Mouse (Mus musculus) lung, embryonic 14.5 days (tissue): Measurements from ENCODE around the gene Ppil1. TPM values are rescaled to one million over a fixed set of nuclear protein-coding genes. Genes with fewer than 3 reads are reported as not detected.

Experiments
- ATAC-seq: fragments of 200-750 bp; cut with Nextera tagmentation; 2 replicates; pipeline ENCODE4 v1.8.0; 2017; ENCODE audit warnings: mild to moderate bottlenecking, moderate TSS enrichment, moderate library complexity; ENCODE audit not compliant: insufficient read depth
- DNase-seq: peaks from one replicate; pipeline ENCODE4 v3.0.0-alpha.2; 2015
- H3K27ac ChIP-seq: fragments of 300-500 bp; sonication (generic); 2 replicates; pipeline ENCODE4 v1.5.1; 2014; ENCODE audit warnings: low read depth, mild to moderate bottlenecking, moderate library complexity
- H3K27me3 ChIP-seq: fragments of 300-500 bp; sonication (generic); 2 replicates; pipeline ENCODE4 v1.6.1; 2014; ENCODE audit warnings: low read length, control low read depth; ENCODE audit not compliant: insufficient read depth
- H3K36me3 ChIP-seq: fragments of 300-500 bp; sonication (generic); 2 replicates; pipeline ENCODE4 v1.6.1; 2014; ENCODE audit warnings: control low read depth; ENCODE audit not compliant: insufficient read depth
- H3K4me1 ChIP-seq: fragments of 300-500 bp; sonication (generic); 2 replicates; pipeline ENCODE4 v1.6.1; 2014; ENCODE audit warnings: antibody characterized with exemption, control low read depth; ENCODE audit not compliant: insufficient read depth
- H3K4me2 ChIP-seq: fragments of 300-500 bp; sonication (generic); 2 replicates; pipeline ENCODE4 v1.6.1; 2014; ENCODE audit warnings: mild to moderate bottlenecking
- H3K4me3 ChIP-seq: fragments of 300-500 bp; sonication (generic); 2 replicates; pipeline ENCODE4 v1.5.1; 2014; ENCODE audit warnings: low read depth, low read length
- H3K9ac ChIP-seq: fragments of 300-500 bp; sonication (generic); 2 replicates; pipeline ENCODE4 v1.6.1; 2014
- H3K9me3 ChIP-seq: fragments of 300-500 bp; sonication (generic); 2 replicates; pipeline ENCODE4 v1.6.1; 2016; ENCODE audit warnings: low read depth, low read length, control low read depth
- CTCF ChIP-seq: IDR thresholded peaks from 2 replicates; pipeline ENCODE4 v1.5.1; 2016; ENCODE audit warnings: antibody characterized with exemption, low read depth
- WGBS: fragments of 180-500 bp; shearing (Covaris S2); extraction: QIAGEN DNeasy Blood & Tissue Kit; methylation state at CpG from one replicate; pipeline ENCODE4 v1.1.7; 2014; 5-methylcytosine and 5-hydroxymethylcytosine counted together
- polyA plus RNA-seq: library from polyadenylated mRNA; unstranded; fragments of >200 nt; fragmentation: Nextera tagmentation; extraction: Ambion mirVana; gene quantifications from 2 replicates; pipeline ENCODE4 v1.2.1, GENCODE M21; 2014

Gene Ppil1
- polyA plus RNA-seq, 1 experiment from 2014 or later = 162 TPM

DNA sequence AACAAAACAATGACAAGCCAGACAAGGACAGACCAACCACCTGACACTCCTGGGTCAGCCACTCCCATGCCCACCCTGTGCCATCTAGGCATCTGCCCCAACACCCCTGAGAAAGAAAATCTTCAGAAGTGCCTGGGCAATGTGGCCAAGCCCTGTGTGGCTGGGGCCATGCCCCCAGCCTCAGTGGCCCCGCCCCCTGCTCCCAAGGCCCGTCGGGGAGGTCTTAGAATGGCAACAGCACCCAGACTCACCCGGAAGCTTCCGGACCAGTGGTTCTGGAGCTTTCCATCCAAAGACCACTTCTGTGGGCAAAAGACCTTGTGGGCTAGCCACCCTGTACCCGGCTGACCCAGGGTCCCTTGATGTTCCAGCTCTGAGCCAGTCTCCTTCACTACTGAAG, 61.4 kb downstream of the Ppil1 start:
- H3K27ac ChIP-seq = no peak overlapping the region
- ATAC-seq (no peak), DNase-seq (no peak)
- no peak overlapping the region for H3K9ac ChIP-seq
- H3K4me2 ChIP-seq = no peak overlapping the region
- WGBS = 81% methylated on average over 6 of the region's 6 CpGs
- H3K4me3 ChIP-seq = no peak overlapping the region
- H3K4me1 ChIP-seq = no peaks in the 10 kb centered on the region
- H3K36me3 ChIP-seq = no peaks in the 10 kb centered on the region
- TF ChIP-seq CTCF = no peak
- no peaks in the 10 kb centered on the region for H3K27me3 ChIP-seq
- no peaks in the 10 kb centered on the region for H3K9me3 ChIP-seq

Other genes starting within 250 kb of the Ppil1 start
- 716 and 730 TPM in 2 replicates for gene Srsf3, start 231.6 kb downstream of the Ppil1 start, polyA plus RNA-seq
- gene Cdkn1a, start 173.2 kb downstream of the Ppil1 start, polyA plus RNA-seq = 12.4 and 13.6 TPM in 2 replicates
- 0.46 and 1.1 TPM in 2 replicates for gene Rab44, start 150.0 kb downstream of the Ppil1 start, polyA plus RNA-seq
- 6.7 and 6.9 TPM in 2 replicates for gene Cpne5, start 26.0 kb downstream of the Ppil1 start, polyA plus RNA-seq
- gene BC004004, start 4.6 kb upstream of the Ppil1 start, polyA plus RNA-seq = 68.9 and 71.1 TPM in 2 replicates
- 0.14 TPM in 2 replicates for gene Pi16, start 53.5 kb upstream of the Ppil1 start, polyA plus RNA-seq
- 381 and 395 TPM in 2 replicates for gene Mtch1, start 83.7 kb upstream of the Ppil1 start, polyA plus RNA-seq
- gene Fgd2, start 96.7 kb upstream of the Ppil1 start, polyA plus RNA-seq = 15.7 and 19.2 TPM in 2 replicates
- gene Pim1, start 226.6 kb upstream of the Ppil1 start, polyA plus RNA-seq = 14.1 and 16.0 TPM in 2 replicates